Mouse (Mus musculus) kidney, postnatal 25 days (tissue): ENCODE results near the gene Itga2b.

ENCODE experiments used
- DNase-seq, 2 experiments: peaks; one replicate each; pipeline ENCODE4 v3.0.0; 2021; ENCODE audit warnings: mixed read lengths in 2 of 2

Itga2b gene

GRCm38 (mm10) chr11:102435754-102436470, 34.0 kb downstream of the Itga2b start:
- peak; percentile 64 to 84 for DNase-seq

GRCm38 (mm10) chr11:102434816-102435705, 34.9 kb downstream of the Itga2b start:
- peak in 1 of 2 experiments; percentile 44 for DNase-seq

- peak; percentile 86 to 93 for DNase-seq
Observed at GRCm38 (mm10) chr11:102434406-102434805, 35.5 kb downstream of the Itga2b start.

- DNase-seq = no peak
Observed at GRCm38 (mm10) chr11:102433866-102434265, 36.1 kb downstream of the Itga2b start.

GRCm38 (mm10) chr11:102432896-102433295, 37.0 kb downstream of the Itga2b start:
- DNase-seq = peak; percentile 32 to 83

GRCm38 (mm10) chr11:102432115-102432843, 37.6 kb downstream of the Itga2b start:
- peak in 1 of 2 experiments; percentile 42 for DNase-seq

GRCm38 (mm10) chr11:102431728-102432114, 38.2 kb downstream of the Itga2b start:
- DNase-seq = no peak

GRCm38 (mm10) chr11:102431018-102431645, 38.8 kb downstream of the Itga2b start:
- DNase-seq = peak; percentile 87 to 92

GRCm38 (mm10) chr11:102430121-102431017, 39.6 kb downstream of the Itga2b start, which contains the start of gene Grn:
Gene Grn, plus strand, starts transcription at chr11:102430315.
- DNase-seq = peak; percentile 94 to 97

- no peak for DNase-seq
Observed at GRCm38 (mm10) chr11:102429551-102429950, 40.4 kb downstream of the Itga2b start.

GRCm38 (mm10) chr11:102428981-102429540, 40.9 kb downstream of the Itga2b start:
- DNase-seq = no peak

GRCm38 (mm10) chr11:102425555-102426316, 44.2 kb downstream of the Itga2b start:
- no peak for DNase-seq

GRCm38 (mm10) chr11:102424666-102425065, 45.3 kb downstream of the Itga2b start:
- DNase-seq = no peak

GRCm38 (mm10) chr11:102421559-102421958, 48.4 kb downstream of the Itga2b start:
- DNase-seq = no peak

- no peak for DNase-seq
Observed at GRCm38 (mm10) chr11:102418887-102419286, 51.0 kb downstream of the Itga2b start.

GRCm38 (mm10) chr11:102417160-102417559, 52.8 kb downstream of the Itga2b start:
- DNase-seq = no peak

GRCm38 (mm10) chr11:102415034-102415802, 54.7 kb downstream of the Itga2b start:
- DNase-seq = no peak

- DNase-seq = no peak
Observed at GRCm38 (mm10) chr11:102413059-102413458, 56.9 kb downstream of the Itga2b start.

GRCm38 (mm10) chr11:102411704-102412103, 58.2 kb downstream of the Itga2b start:
- peak; percentile 95 to 99 for DNase-seq
